14 mouse cellular contexts compared by ENCODE assay signal in the genomic region with DNA sequence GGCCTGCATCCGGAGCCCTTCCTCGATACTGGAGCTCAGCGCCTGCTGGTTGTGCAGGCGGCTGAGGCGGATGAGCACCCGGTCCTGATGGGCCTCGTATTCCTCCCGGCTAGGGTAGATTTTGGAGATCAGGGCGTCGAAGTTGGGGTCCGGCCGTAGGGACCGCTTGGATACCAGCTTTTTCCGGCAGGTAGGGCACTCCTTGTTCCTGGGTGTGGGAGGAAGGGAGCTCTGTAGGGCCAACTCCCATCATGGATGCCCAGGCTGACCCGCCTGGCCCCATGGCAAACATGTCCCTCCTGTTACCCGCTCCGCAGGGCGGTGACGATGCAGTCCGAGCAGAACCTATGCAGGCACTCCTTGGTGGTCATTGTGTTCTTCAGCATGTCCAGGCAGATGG. TPM values are rescaled to one million over a fixed set of nuclear protein-coding genes. Genes with fewer than 3 reads are reported as not detected.
DNase-seq lines count a peak whose midpoint lies in the region; ATAC-seq lines count a peak whose summit lies in the region.
"Had no signal": no experiment of that assay in that cellular context is flagged by ENCODE, and none has a peak within 500 bp of the region (broad histone marks: within the 10 kb centered on the region; RNA-seq: fewer than 3 reads in every experiment).

No protein-coding gene starts in this region.

- H3K9ac ChIP-seq in forebrain, embryonic 14.5 days (ENCODE audit: low read length): no peak overlapping the region
- 0 out of 2 replicates have a peak overlapping the region, but pooled peaks have one; percentile 97 for H3K9ac ChIP-seq in hindbrain, embryonic 14.5 days
- no peak overlapping the region for H3K9ac ChIP-seq in hindbrain, embryonic 12.5 days
- H3K9ac ChIP-seq: heart, embryonic 15.5 days had no signal

- DNase-seq in forebrain, embryonic 10.5 days (ENCODE audit: extremely low spot score, low spot score): no peak
- DNase-seq in forebrain, embryonic 14.5 days (ENCODE audit: low spot score): no peak
- DNase-seq in hindbrain, embryonic 14.5 days (ENCODE audit: low spot score): no peak
- peak; percentile 36 to 42 for DNase-seq in right cerebral cortex, postnatal 10 days (ENCODE audit: low spot score in 2 of 2)
- DNase-seq in right cerebral cortex, postnatal 36 days (ENCODE audit: low spot score in 2 of 2): no peak
- no peak for DNase-seq in liver
- no peak for DNase-seq in thymus, postnatal 25 days
- DNase-seq: thymus, postnatal 14 days had no signal

- H3K27me3 ChIP-seq in forebrain, embryonic 10.5 days (ENCODE audit: poor library complexity, severe bottlenecking): no peaks in the 10 kb centered on the region
- H3K27me3 ChIP-seq in forebrain, embryonic 14.5 days (replicated peaks; ENCODE audit: control insufficient read depth, insufficient read depth, low read length): no peaks in the 10 kb centered on the region
- no peaks in the 10 kb centered on the region for H3K27me3 ChIP-seq in hindbrain, embryonic 14.5 days (ENCODE audit: control insufficient read depth, insufficient read depth, low read length)
- no peaks in the 10 kb centered on the region for H3K27me3 ChIP-seq in hindbrain, embryonic 12.5 days
- H3K27me3 ChIP-seq: heart, embryonic 15.5 days; midbrain, embryonic 12.5 days; Patski had no signal

- WGBS in forebrain, embryonic 10.5 days: 95% methylated on average over 20 of the region's 20 CpGs
- WGBS in forebrain, embryonic 14.5 days: 97% methylated on average over 20 of the region's 20 CpGs
- WGBS in hindbrain, embryonic 14.5 days: 98% methylated on average over 20 of the region's 20 CpGs
- 98% methylated on average over 20 of the region's 20 CpGs for WGBS in hindbrain, embryonic 12.5 days

- peaks cover 54% of the 10 kb centered on the region for H3K36me3 ChIP-seq in forebrain, embryonic 10.5 days (replicated peaks)
- H3K36me3 ChIP-seq in forebrain, embryonic 14.5 days (ENCODE audit: control insufficient read depth, insufficient read depth, low read length): peaks cover 26% of the 10 kb centered on the region
- H3K36me3 ChIP-seq in hindbrain, embryonic 14.5 days (replicated peaks; ENCODE audit: control insufficient read depth, insufficient read depth): peaks cover 26% of the 10 kb centered on the region
- peaks cover 34% of the 10 kb centered on the region for H3K36me3 ChIP-seq in hindbrain, embryonic 12.5 days

- no peak for ATAC-seq in forebrain, embryonic 14.5 days
- no peak for ATAC-seq in hindbrain, embryonic 14.5 days (ENCODE audit: low FRiP score)
- ATAC-seq in hindbrain, embryonic 12.5 days (ENCODE audit: low FRiP score): no peak
- ATAC-seq: inflammation-experienced regulatory T-cells, adult 6 months; Patski had no signal

- peak overlapping the region; percentile 98 for H3K4me3 ChIP-seq in forebrain, embryonic 10.5 days
- H3K4me3 ChIP-seq in forebrain, embryonic 14.5 days (ENCODE audit: low read depth, low read length): no peak overlapping the region
- no peak overlapping the region for H3K4me3 ChIP-seq in hindbrain, embryonic 14.5 days (replicated peaks; ENCODE audit: low read length)
- H3K4me3 ChIP-seq in hindbrain, embryonic 12.5 days: no peak overlapping the region

- peaks cover 51% of the 10 kb centered on the region for H3K4me1 ChIP-seq in forebrain, embryonic 10.5 days
- peaks cover 18% of the 10 kb centered on the region for H3K4me1 ChIP-seq in forebrain, embryonic 14.5 days (ENCODE audit: control insufficient read depth, insufficient read depth, low read length)
- peaks cover 33% of the 10 kb centered on the region for H3K4me1 ChIP-seq in hindbrain, embryonic 14.5 days (replicated peaks; ENCODE audit: control insufficient read depth, insufficient read depth, low read length)
- H3K4me1 ChIP-seq in hindbrain, embryonic 12.5 days: peaks cover 40% of the 10 kb centered on the region

- peaks cover 50% of the 10 kb centered on the region for H3K9me3 ChIP-seq in forebrain, embryonic 10.5 days
- H3K9me3 ChIP-seq in forebrain, embryonic 14.5 days (replicated peaks; ENCODE audit: control insufficient read depth, low read length): no peaks in the 10 kb centered on the region
- 0 out of 2 replicates have a peak, but pooled peaks cover 3% of the 10 kb centered on the region for H3K9me3 ChIP-seq in hindbrain, embryonic 14.5 days (ENCODE audit: control insufficient read depth, low read length)
- H3K9me3 ChIP-seq in hindbrain, embryonic 12.5 days (replicated peaks): peaks cover 14% of the 10 kb centered on the region; the same call in 1 of the 2 replicates
- H3K9me3 ChIP-seq: heart, embryonic 15.5 days had no signal

- no peak overlapping the region for H3K4me2 ChIP-seq in forebrain, embryonic 14.5 days (ENCODE audit: low read length)
- no peak overlapping the region for H3K4me2 ChIP-seq in hindbrain, embryonic 14.5 days (replicated peaks)
- H3K4me2 ChIP-seq in hindbrain, embryonic 12.5 days (replicated peaks): no peak overlapping the region

- H3K27ac ChIP-seq in forebrain, embryonic 10.5 days: peak overlapping the region; percentile 100; the same call in 1 of the 2 replicates
- no peak overlapping the region for H3K27ac ChIP-seq in forebrain, embryonic 14.5 days (ENCODE audit: low read depth, low read length)
- H3K27ac ChIP-seq in hindbrain, embryonic 14.5 days: no peak overlapping the region
- H3K27ac ChIP-seq in hindbrain, embryonic 12.5 days: no peak overlapping the region
- H3K27ac ChIP-seq: left cerebral cortex, adult 2 months had no signal

RNA-seq across cellular contexts. Expression of gene Ring1, which starts 1.5 kb away (rescaled TPM):
- polyA plus RNA-seq in forebrain, embryonic 10.5 days (2016; fragmentation: Nextera tagmentation; extraction: Ambion mirVana): 11.4 and 12.4 TPM in 2 replicates
- 6.7 and 7.4 TPM in 2 replicates for polyA plus RNA-seq in forebrain, embryonic 14.5 days (2014; fragmentation: Nextera tagmentation; extraction: Ambion mirVana)
- 6.3 and 7.8 TPM in 2 replicates for polyA plus RNA-seq in hindbrain, embryonic 14.5 days (2014; fragmentation: Nextera tagmentation; extraction: Ambion mirVana)
- polyA plus RNA-seq in hindbrain, embryonic 12.5 days (2016; fragmentation: Nextera tagmentation; extraction: Ambion mirVana): 28.2 and 29.7 TPM in 2 replicates

RNA-seq across cellular contexts. Expression of gene H2-Ke6, which starts 4.9 kb away (rescaled TPM):
- polyA plus RNA-seq in forebrain, embryonic 10.5 days (2016; fragmentation: Nextera tagmentation; extraction: Ambion mirVana): 95.4 and 96.4 TPM in 2 replicates
- polyA plus RNA-seq in forebrain, embryonic 14.5 days (2014; fragmentation: Nextera tagmentation; extraction: Ambion mirVana): 60.2 and 75.4 TPM in 2 replicates
- polyA plus RNA-seq in hindbrain, embryonic 14.5 days (2014; fragmentation: Nextera tagmentation; extraction: Ambion mirVana): 64.3 and 67.3 TPM in 2 replicates
- polyA plus RNA-seq in hindbrain, embryonic 12.5 days (2016; fragmentation: Nextera tagmentation; extraction: Ambion mirVana): 57.5 and 67.6 TPM in 2 replicates

RNA-seq across cellular contexts. Expression of gene Slc39a7, which starts 8.5 kb away (rescaled TPM):
- 203 and 206 TPM in 2 replicates for polyA plus RNA-seq in forebrain, embryonic 10.5 days (2016; fragmentation: Nextera tagmentation; extraction: Ambion mirVana)
- polyA plus RNA-seq in forebrain, embryonic 14.5 days (2014; fragmentation: Nextera tagmentation; extraction: Ambion mirVana): 78.3 and 84.1 TPM in 2 replicates
- 87.1 and 97.0 TPM in 2 replicates for polyA plus RNA-seq in hindbrain, embryonic 14.5 days (2014; fragmentation: Nextera tagmentation; extraction: Ambion mirVana)
- 179 and 187 TPM in 2 replicates for polyA plus RNA-seq in hindbrain, embryonic 12.5 days (2016; fragmentation: Nextera tagmentation; extraction: Ambion mirVana)

RNA-seq across cellular contexts. Expression of gene Rxrb, which starts 8.6 kb away (rescaled TPM):
- 44.5 and 48.3 TPM in 2 replicates for polyA plus RNA-seq in forebrain, embryonic 10.5 days (2016; fragmentation: Nextera tagmentation; extraction: Ambion mirVana)
- polyA plus RNA-seq in forebrain, embryonic 14.5 days (2014; fragmentation: Nextera tagmentation; extraction: Ambion mirVana): 21.4 and 27.7 TPM in 2 replicates
- 32.2 and 34.5 TPM in 2 replicates for polyA plus RNA-seq in hindbrain, embryonic 14.5 days (2014; fragmentation: Nextera tagmentation; extraction: Ambion mirVana)
- 64.9 and 68.3 TPM in 2 replicates for polyA plus RNA-seq in hindbrain, embryonic 12.5 days (2016; fragmentation: Nextera tagmentation; extraction: Ambion mirVana)

RNA-seq across cellular contexts. Expression of gene Col11a2, which starts 16.2 kb away (rescaled TPM):
- polyA plus RNA-seq in forebrain, embryonic 10.5 days (2016; fragmentation: Nextera tagmentation; extraction: Ambion mirVana): 0.74 and 0.75 TPM in 2 replicates
- polyA plus RNA-seq in forebrain, embryonic 14.5 days (2014; fragmentation: Nextera tagmentation; extraction: Ambion mirVana): 0.95 and 1.6 TPM in 2 replicates
- 2.7 and 3.4 TPM in 2 replicates for polyA plus RNA-seq in hindbrain, embryonic 14.5 days (2014; fragmentation: Nextera tagmentation; extraction: Ambion mirVana)
- 7.8 and 18.0 TPM in 2 replicates for polyA plus RNA-seq in hindbrain, embryonic 12.5 days (2016; fragmentation: Nextera tagmentation; extraction: Ambion mirVana)

Comparison
In these comparisons a context has a peak if more than half of its experiments do, and no peak if none do; other contexts are left out.
1. DNase-seq: peak in right cerebral cortex, postnatal 10 days (2 of 2); none in forebrain, embryonic 10.5 days (single experiment), forebrain, embryonic 14.5 days (single experiment), hindbrain, embryonic 14.5 days (single experiment), right cerebral cortex, postnatal 36 days (0 of 2), liver (single experiment) and thymus, postnatal 25 days (single experiment).